Mouse (Mus musculus) forebrain, embryonic 15.5 days (tissue): ENCODE data around the gene Fkbp15. TPM values are rescaled to one million over a fixed set of nuclear protein-coding genes. Genes with fewer than 3 reads are reported as not detected.

Experiments
- ATAC-seq: fragments of 200-750 bp; cut with Nextera tagmentation; replicated peaks from 2 replicates; pipeline ENCODE4 v1.8.0; 2017; ENCODE audit warnings: mild to moderate bottlenecking, moderate TSS enrichment, moderate library complexity
- H3K27ac ChIP-seq: fragments of 300-500 bp; sonication (generic); replicated peaks from 2 replicates; pipeline ENCODE4 v1.5.1; 2015; ENCODE audit warnings: mild to moderate bottlenecking, inconsistent platforms
- H3K27me3 ChIP-seq: fragments of 300-500 bp; sonication (generic); 2 replicates; pipeline ENCODE4 v1.6.1; 2015; ENCODE audit warnings: inconsistent platforms
- H3K36me3 ChIP-seq: fragments of 300-500 bp; sonication (generic); 2 replicates; pipeline ENCODE4 v1.6.1; 2015; ENCODE audit warnings: mild to moderate bottlenecking, inconsistent platforms
- H3K4me1 ChIP-seq: fragments of 300-500 bp; sonication (generic); 2 replicates; pipeline ENCODE4 v1.6.1; 2015; ENCODE audit warnings: inconsistent platforms
- H3K4me2 ChIP-seq: fragments of 300-500 bp; sonication (generic); replicated peaks from 2 replicates; pipeline ENCODE4 v1.6.1; 2015; ENCODE audit warnings: mild to moderate bottlenecking, inconsistent platforms
- H3K4me3 ChIP-seq: fragments of 300-500 bp; sonication (generic); 2 replicates; pipeline ENCODE4 v1.5.1; 2015; ENCODE audit warnings: mild to moderate bottlenecking, inconsistent platforms
- H3K9ac ChIP-seq: fragments of 300-500 bp; sonication (generic); replicated peaks from 2 replicates; pipeline ENCODE4 v1.6.1; 2015; ENCODE audit warnings: mild to moderate bottlenecking, inconsistent platforms
- H3K9me3 ChIP-seq: fragments of 300-500 bp; sonication (generic); 2 replicates; pipeline ENCODE4 v1.6.1; 2016; ENCODE audit warnings: inconsistent platforms
- WGBS: fragments of 180-500 bp; shearing (Covaris S2); methylation state at CpG from one replicate; pipeline ENCODE4 v1.1.7; 2015; ENCODE audit warnings: mixed read lengths; 5-methylcytosine and 5-hydroxymethylcytosine counted together
- polyA plus RNA-seq: library from polyadenylated mRNA; unstranded; fragments of >200 nt; fragmentation: Nextera tagmentation; extraction: Ambion mirVana; gene quantifications from 2 replicates; pipeline ENCODE4 v1.2.1, GENCODE M21; 2015

Gene Fkbp15
- polyA plus RNA-seq, 1 experiment from 2014 or later, result 22.8 TPM

DNA sequence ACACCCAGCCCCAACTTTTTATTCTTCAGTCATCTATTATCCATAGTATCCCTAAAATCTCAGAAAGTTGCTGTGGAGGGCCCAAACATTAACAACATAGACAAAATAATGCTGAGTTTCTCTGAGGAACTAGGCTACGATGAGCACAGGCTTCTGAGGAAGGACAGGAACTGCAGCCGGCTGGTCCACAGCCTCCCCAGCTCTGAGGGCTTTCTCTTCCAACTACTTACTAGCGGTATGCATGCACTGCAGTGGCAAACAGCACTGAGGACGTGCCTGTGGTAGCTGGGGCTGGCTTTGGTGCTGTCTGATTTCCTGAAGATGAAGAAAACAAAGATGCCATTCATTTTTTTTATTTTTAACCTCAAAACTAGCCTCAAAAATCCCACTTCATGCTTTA, 14.5 kb downstream of the Fkbp15 start:
- H3K9ac ChIP-seq, result no peak overlapping the region
- ATAC-seq, result no peak
- H3K4me2 ChIP-seq, result no peak overlapping the region
- H3K9me3 ChIP-seq, result no peaks in the 10 kb centered on the region
- WGBS, result 78% methylated on average over 4 of the region's 4 CpGs
- peaks cover 30% of the 10 kb centered on the region for H3K36me3 ChIP-seq
- H3K4me3 ChIP-seq, result no peak overlapping the region
- H3K27me3 ChIP-seq, result no peaks in the 10 kb centered on the region
- H3K4me1 ChIP-seq, result no peaks in the 10 kb centered on the region
- no peak overlapping the region for H3K27ac ChIP-seq

DNA sequence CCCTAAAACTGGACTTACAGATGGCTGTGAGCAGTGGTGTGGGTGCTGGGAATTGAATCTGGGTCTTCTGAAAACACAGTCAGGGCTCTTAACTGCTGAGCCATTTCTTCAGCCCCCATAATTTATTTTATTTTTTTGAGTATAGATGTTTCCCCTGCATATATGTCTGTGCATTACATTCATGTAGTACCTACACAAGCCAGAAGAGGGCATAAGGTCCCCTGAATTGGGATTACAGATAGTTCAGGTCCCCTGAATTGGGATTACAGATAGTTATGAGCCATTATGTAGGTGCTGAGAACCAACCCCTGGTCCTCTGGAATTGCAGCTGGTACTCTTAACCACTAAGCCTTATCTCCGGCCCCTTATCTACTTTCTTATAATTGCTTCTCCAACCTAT, 16.3 kb downstream of the Fkbp15 start:
- no peaks in the 10 kb centered on the region for H3K27me3 ChIP-seq

DNA sequence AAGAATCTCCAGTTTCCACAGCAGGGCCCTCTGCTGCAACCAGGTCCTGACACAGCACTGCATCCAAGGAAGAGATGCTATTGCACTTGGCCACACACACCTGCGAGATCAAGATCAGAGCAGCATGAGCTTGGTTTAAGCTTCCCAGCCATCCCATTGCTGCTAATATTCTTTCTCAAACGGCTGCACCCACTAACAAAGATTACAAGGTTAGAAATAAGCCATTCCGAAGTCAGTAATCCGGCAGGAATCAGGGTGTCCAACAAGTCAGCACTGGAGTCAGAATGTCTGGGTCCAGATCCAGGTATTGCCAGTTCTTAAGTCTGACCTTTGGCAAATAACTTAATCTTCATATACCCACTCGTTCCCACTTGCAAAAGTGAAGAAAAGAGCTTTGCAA, 21.8 kb downstream of the Fkbp15 start:
- H3K9ac ChIP-seq, result no peak overlapping the region
- H3K4me2 ChIP-seq, result no peak overlapping the region
- no peaks in the 10 kb centered on the region for H3K27me3 ChIP-seq
- no peak overlapping the region for H3K27ac ChIP-seq
- peaks cover 46% of the 10 kb centered on the region for H3K36me3 ChIP-seq
- WGBS, result 91% methylated on average over 5 of the region's 5 CpGs
- ATAC-seq, result no peak
- no peak overlapping the region for H3K4me3 ChIP-seq
- H3K4me1 ChIP-seq, result no peaks in the 10 kb centered on the region
- no peaks in the 10 kb centered on the region for H3K9me3 ChIP-seq

More for the DNA sequence above, 16.3 kb downstream of the Fkbp15 start:
- Histone ChIP-seq H3K9ac (no peak overlapping the region), H3K36me3 (peaks cover 32% of the 10 kb centered on the region), H3K4me3 (no peak overlapping the region), H3K9me3 (no peaks in the 10 kb centered on the region), H3K4me1 (no peaks in the 10 kb centered on the region), H3K27ac (no peak overlapping the region), H3K4me2 (no peak overlapping the region)
- ATAC-seq, result no peak
- 90% methylated on average over 1 of the region's 1 CpGs for WGBS

DNA sequence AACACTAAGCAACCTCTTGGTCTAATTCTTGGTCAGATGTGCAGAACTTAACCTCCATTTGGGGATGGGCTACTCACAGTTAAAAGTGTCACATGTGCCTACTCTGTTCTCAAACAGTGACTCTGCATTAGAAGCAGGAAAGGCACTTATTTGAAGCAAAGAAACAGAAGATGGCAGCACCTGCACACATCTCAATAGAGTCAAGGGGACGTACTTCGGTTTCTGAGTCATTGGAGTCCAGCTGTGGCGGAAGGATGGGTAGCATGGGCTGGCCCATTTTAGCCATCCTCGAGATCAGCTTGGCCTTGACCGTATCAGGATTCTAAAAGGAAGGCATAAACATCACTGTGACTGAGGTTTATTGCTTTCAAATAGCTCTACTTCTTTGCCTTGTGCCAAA, 28.4 kb downstream of the Fkbp15 start:
- H3K27ac ChIP-seq, result no peak overlapping the region
- no peak overlapping the region for H3K9ac ChIP-seq
- peaks cover 56% of the 10 kb centered on the region for H3K36me3 ChIP-seq
- H3K4me3 ChIP-seq, result no peak overlapping the region
- 83% methylated on average over 5 of the region's 5 CpGs for WGBS
- H3K4me2 ChIP-seq, result no peak overlapping the region
- no peaks in the 10 kb centered on the region for H3K4me1 ChIP-seq
- ATAC-seq, result no peak
- no peaks in the 10 kb centered on the region for H3K9me3 ChIP-seq
- H3K27me3 ChIP-seq, result no peaks in the 10 kb centered on the region

DNA sequence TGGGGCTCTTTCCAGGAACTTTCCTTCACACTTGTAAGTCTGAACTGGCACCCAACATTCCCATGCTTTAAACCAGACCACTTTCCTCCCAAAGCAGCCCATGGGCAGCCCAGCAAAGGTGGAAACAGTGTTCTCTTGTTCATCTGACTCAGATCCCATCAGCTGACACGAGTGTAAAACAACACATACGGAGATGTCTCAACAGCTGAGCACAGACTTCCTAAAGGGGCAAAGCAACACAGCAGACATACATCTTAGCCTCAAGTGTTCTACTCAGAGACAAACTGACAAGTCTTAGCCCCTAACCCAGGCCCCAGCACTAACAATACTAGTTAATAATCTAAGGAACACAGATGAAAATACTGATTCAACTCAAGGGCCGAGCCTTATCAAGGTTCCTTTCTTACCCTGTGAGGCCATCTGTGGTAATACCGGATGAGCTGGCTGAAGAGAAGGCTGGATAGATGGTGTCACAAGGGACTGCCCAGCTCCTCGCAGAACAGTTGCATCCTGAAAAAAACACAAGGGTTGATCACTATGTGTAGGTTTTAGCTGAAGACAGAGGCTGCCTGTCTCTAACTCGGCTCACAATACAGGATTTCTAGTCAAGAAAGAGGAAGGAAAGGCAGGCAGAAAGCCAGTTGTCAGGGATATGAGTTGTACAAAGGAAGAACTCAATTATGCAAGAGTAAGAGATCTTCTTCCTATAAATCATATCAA, 31.2 kb downstream of the Fkbp15 start:
- no peak overlapping the region for H3K4me2 ChIP-seq
- H3K27ac ChIP-seq, result no peak overlapping the region
- no peaks in the 10 kb centered on the region for H3K27me3 ChIP-seq
- no peaks in the 10 kb centered on the region for H3K9me3 ChIP-seq
- peaks cover 52% of the 10 kb centered on the region for H3K36me3 ChIP-seq
- no peak overlapping the region for H3K9ac ChIP-seq
- whole genome bisulfite sequencing, result 88% methylated on average over 6 of the region's 6 CpGs
- ATAC-seq, result no peak
- H3K4me1 ChIP-seq, result no peaks in the 10 kb centered on the region
- H3K4me3 ChIP-seq, result no peak overlapping the region

DNA sequence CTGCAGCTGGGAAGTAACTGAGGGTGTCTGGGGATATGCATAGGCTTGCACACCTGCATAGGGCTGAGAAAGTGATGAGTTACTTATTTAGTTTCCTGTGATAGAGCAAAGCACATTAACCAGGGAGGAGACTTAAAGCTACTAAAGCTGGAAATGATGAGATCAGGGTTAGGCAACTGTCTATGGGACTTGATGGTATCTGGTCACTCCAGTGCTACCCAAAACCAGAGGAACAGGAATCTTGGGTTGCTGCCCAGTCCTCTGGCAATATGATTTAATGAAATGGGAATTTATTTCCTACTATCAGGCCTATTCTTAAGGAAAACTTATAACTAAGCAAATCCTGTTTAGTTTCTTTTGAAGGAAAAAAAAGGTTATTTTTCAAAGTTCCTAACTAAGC, 34.2 kb downstream of the Fkbp15 start:
- Histone ChIP-seq H3K27me3 (no peaks in the 10 kb centered on the region), H3K27ac (no peak overlapping the region), H3K36me3 (peaks cover 60% of the 10 kb centered on the region), H3K4me2 (no peak overlapping the region), H3K4me3 (no peak overlapping the region), H3K9ac (no peak overlapping the region), H3K9me3 (no peaks in the 10 kb centered on the region), H3K4me1 (no peaks in the 10 kb centered on the region)
- no peak for ATAC-seq

DNA sequence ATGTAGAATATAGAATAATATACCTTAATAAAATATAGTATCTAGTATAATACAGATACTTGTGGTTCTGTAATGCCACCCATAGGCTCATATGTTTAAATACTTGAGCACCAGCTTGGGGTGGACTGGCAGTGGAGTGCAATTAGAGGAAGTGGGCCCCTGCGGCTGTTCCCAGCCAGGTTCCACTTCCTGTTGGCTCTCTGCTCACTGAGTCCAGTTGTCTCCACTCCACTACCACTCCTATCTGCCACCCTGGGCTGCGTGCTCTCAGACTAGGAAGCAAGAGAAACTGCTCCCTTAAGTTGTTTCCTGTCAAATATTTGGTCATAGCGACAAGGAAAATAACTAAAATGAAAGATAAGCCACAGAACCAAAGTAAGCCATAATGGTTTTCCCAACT, 37.7 kb downstream of the Fkbp15 start:
- no peak overlapping the region for H3K4me3 ChIP-seq
- ATAC-seq, result no peak
- no peaks in the 10 kb centered on the region for H3K9me3 ChIP-seq
- 94% methylated on average over 3 of the region's 3 CpGs for WGBS
- H3K9ac ChIP-seq, result no peak overlapping the region
- peaks cover 64% of the 10 kb centered on the region for H3K36me3 ChIP-seq
- H3K27ac ChIP-seq, result no peak overlapping the region
- no peak overlapping the region for H3K4me2 ChIP-seq
- no peaks in the 10 kb centered on the region for H3K27me3 ChIP-seq
- no peaks in the 10 kb centered on the region for H3K4me1 ChIP-seq

DNA sequence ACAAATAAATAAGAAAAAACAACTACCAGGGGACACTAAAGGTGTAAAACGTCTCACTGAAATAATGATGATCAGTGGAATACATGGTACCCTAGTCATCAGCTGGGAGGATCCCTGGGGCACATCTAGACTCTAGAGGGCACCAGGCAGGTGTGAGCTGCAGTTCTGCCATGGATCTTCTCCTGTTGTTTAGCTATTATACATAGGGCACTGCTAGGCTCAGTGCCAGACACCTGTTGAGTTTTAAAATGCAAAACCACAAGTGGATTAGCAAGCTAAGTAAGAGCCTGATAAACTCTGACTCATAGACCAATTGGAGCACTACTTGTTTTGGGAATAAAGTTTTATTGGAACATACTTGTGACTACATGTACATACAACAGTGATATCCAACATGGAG, 42.1 kb downstream of the Fkbp15 start:
- no peaks in the 10 kb centered on the region for H3K9me3 ChIP-seq
- peaks cover 48% of the 10 kb centered on the region for H3K36me3 ChIP-seq
- H3K4me2 ChIP-seq, result no peak overlapping the region
- WGBS, result 76% methylated on average over 1 of the region's 1 CpGs
- no peaks in the 10 kb centered on the region for H3K27me3 ChIP-seq
- no peaks in the 10 kb centered on the region for H3K4me1 ChIP-seq
- no peak overlapping the region for H3K27ac ChIP-seq
- no peak overlapping the region for H3K9ac ChIP-seq
- no peak for ATAC-seq
- no peak overlapping the region for H3K4me3 ChIP-seq

DNA sequence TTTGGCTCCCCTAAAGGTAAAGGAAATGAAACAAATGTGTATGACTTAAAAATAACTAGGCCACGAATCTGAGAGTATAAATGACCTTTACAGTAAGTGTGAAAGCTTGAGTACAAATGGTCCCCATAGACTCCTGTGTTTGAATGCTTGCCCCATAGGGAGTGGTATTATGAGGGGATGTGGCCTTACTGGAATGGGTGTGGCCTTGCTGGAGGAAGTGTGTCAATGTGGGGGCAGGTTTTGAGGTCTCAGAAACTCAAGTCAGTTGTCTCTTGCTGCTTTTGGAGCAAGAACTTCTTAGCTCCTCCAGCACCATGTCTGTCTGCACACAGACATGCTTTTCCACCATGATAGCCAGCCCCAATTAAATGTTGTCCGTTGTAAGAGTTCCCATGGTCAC, 43.9 kb downstream of the Fkbp15 start:
- Histone ChIP-seq H3K4me2 (no peak overlapping the region), H3K36me3 (peaks cover 41% of the 10 kb centered on the region), H3K27me3 (no peaks in the 10 kb centered on the region), H3K27ac (no peak overlapping the region), H3K9me3 (no peaks in the 10 kb centered on the region), H3K4me1 (no peaks in the 10 kb centered on the region), H3K4me3 (no peak overlapping the region), H3K9ac (no peak overlapping the region)
- 86% methylated on average over 2 of the region's 2 CpGs for WGBS
- ATAC-seq, result no peak

DNA sequence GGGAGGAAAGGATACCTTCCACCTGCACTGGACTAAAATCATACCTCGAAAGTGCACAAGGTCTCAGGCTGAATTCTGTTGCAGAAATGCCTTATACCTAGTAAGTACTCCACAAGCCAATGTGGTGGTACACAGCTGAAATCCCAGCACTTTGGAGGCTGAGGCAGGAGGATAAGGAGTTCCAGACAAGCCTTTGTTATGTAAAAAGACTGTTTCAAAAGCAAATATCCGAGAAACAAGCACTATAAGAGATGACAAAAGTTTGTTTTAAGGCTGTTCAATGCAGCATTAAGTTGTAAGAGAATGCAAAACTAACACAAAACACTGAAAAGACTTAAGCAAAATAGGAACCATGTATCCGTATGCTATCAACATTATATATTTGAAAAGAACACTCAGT, 45.8 kb downstream of the Fkbp15 start:
- Histone ChIP-seq H3K27me3 (no peaks in the 10 kb centered on the region), H3K27ac (no peak overlapping the region), H3K36me3 (peaks cover 32% of the 10 kb centered on the region), H3K9me3 (no peaks in the 10 kb centered on the region), H3K4me1 (no peaks in the 10 kb centered on the region), H3K4me3 (no peak overlapping the region), H3K9ac (no peak overlapping the region), H3K4me2 (no peak overlapping the region)
- ATAC-seq, result no peak
- 78% methylated on average over 3 of the region's 3 CpGs for WGBS

DNA sequence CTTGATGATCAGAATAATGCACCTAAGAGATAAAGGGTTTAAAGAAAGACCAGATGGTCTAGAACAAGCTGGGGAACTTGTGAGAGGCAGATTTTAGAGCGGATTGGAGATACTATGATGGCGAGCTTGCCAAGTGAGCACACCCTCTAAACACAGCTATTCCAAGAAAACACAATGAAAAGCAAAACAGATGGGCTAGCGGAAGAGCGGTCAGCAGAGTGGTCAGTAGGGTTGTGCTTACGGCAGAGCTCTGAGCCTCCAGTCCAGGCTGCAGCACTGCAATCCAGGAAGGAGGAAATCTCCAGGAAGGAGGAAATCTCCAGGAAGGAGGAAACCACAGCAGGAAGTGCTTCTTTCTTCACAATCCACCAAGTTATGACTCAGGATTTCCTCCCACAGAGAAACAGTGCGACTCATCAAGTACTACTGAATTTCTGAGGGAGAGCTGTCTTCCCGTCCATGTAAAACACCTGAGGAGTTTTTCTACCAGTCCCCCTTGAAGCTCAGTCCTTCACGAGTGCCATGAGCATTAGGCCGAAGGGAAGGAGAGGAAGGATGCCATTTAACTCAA, 46.6 kb downstream of the Fkbp15 start:
- no peaks in the 10 kb centered on the region for H3K9me3 ChIP-seq
- 92% methylated on average over 9 of the region's 9 CpGs for WGBS
- H3K4me2 ChIP-seq, result no peak overlapping the region
- H3K4me1 ChIP-seq, result no peaks in the 10 kb centered on the region
- H3K27me3 ChIP-seq, result no peaks in the 10 kb centered on the region
- no peak overlapping the region for H3K9ac ChIP-seq
- H3K4me3 ChIP-seq, result no peak overlapping the region
- no peak for ATAC-seq
- H3K36me3 ChIP-seq, result peaks cover 29% of the 10 kb centered on the region
- H3K27ac ChIP-seq, result no peak overlapping the region

DNA sequence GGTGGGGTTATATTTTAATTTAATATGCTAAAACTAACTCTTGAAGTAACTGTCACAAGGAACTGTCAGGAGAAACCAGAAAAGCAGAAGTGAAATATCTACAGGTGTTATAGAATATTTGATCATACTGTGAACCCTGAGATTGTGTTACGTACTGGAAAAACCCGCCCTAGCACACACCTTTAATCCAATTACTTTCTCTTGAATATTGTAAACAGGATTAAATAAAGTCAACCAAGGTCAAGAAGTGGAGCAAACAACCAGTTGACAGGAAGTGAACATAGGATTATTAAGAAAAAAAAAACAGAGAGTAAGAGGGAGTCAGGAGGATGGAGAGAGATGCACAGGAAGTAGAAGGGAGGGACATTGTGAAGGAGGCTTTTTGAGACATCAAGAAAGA, 47.5 kb downstream of the Fkbp15 start:
- WGBS, result 91% methylated on average over 2 of the region's 2 CpGs
- no peaks in the 10 kb centered on the region for H3K27me3 ChIP-seq
- no peak overlapping the region for H3K4me2 ChIP-seq
- H3K27ac ChIP-seq, result no peak overlapping the region
- no peak overlapping the region for H3K9ac ChIP-seq
- no peaks in the 10 kb centered on the region for H3K9me3 ChIP-seq
- H3K36me3 ChIP-seq, result peaks cover 27% of the 10 kb centered on the region
- no peak for ATAC-seq
- H3K4me3 ChIP-seq, result no peak overlapping the region
- H3K4me1 ChIP-seq, result no peaks in the 10 kb centered on the region

DNA sequence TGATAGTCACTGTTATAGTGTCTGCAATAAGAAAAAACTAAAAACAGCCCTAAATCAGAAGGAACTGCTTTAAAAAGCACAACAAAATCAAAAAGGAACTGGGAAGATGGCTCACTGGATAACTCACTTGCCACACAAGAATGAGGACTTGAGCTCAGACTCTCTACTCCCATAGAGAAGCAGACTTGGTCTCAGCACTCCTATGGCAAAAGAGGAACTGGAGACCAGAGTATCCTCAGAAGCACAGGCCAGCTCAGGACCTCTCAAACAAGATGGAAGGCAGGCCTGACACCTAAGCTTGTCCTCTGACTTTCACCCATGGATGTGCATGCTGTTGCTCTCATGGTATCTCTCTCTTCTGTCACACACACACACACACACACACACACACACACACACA, 51.9 kb downstream of the Fkbp15 start:
- Histone ChIP-seq H3K36me3 (peaks cover 47% of the 10 kb centered on the region), H3K9me3 (no peaks in the 10 kb centered on the region), H3K27ac (no peak overlapping the region), H3K4me3 (no peak overlapping the region), H3K4me1 (no peaks in the 10 kb centered on the region), H3K4me2 (no peak overlapping the region), H3K9ac (no peak overlapping the region), H3K27me3 (no peaks in the 10 kb centered on the region)
- no peak for ATAC-seq
